Comparison of ENCODE assay signal across 9 mouse cellular contexts in the genomic region with DNA sequence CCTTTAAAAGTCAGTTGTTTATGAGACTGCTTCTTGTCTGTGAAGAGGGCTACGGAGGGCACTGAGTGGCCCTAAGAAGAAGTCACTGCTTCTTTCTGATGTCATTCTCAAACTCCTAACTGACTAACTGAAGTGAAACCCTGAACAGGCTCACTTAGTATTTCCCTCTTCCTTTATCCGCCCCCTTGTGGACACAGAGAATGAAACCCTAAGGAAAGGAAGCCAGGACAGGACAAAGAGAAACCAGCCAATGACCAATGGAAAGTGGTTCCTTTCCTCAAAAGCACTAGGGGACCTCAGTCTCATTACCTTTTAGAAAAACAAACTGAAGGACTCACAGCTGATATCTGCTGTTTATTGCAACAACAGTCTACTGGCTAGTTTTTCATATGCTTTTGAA. TPM values are rescaled to one million over a fixed set of nuclear protein-coding genes. Genes with fewer than 3 reads are reported as not detected.
DNase-seq lines count a peak whose midpoint lies in the region; ATAC-seq lines count a peak whose summit lies in the region.
"Had no signal": no experiment of that assay in that cellular context is flagged by ENCODE, and none has a peak within 500 bp of the region (broad histone marks: within the 10 kb centered on the region; RNA-seq: fewer than 3 reads in every experiment).

No protein-coding gene starts in this region.

- H3K27me3 ChIP-seq in lung, embryonic 16.5 days (ENCODE audit: control insufficient read depth, insufficient read depth, low read depth, low read length) = no peaks in the 10 kb centered on the region
- H3K27me3 ChIP-seq: limb, embryonic 12.5 days had no signal

- H3K4me1 ChIP-seq in lung, embryonic 16.5 days (replicated peaks; ENCODE audit: control insufficient read depth, insufficient read depth, low read length) = peaks cover 12% of the 10 kb centered on the region
- H3K4me1 ChIP-seq: limb, embryonic 12.5 days had no signal

- no peak overlapping the region for H3K4me2 ChIP-seq in lung, embryonic 16.5 days (ENCODE audit: low read depth, low read length)
- H3K4me2 ChIP-seq: limb, embryonic 12.5 days had no signal

- no peak overlapping the region for H3K27ac ChIP-seq in lung, embryonic 16.5 days (ENCODE audit: low read length)
- H3K27ac ChIP-seq: limb, embryonic 12.5 days had no signal

- no peak overlapping the region for H3K4me3 ChIP-seq in lung, embryonic 16.5 days (ENCODE audit: low read length)
- H3K4me3 ChIP-seq: limb, embryonic 12.5 days had no signal

- no peak for DNase-seq in frontal cortex, postnatal 10 days (ENCODE audit: low spot score in 2 of 2)
- peak; percentile 34 for DNase-seq in ovary, postnatal 14 days (ENCODE audit: low spot score)
- DNase-seq in ovary, postnatal 10 days (ENCODE audit: low spot score) = no peak
- DNase-seq in brain, adult 2 months (ENCODE audit: low read depth, low spot score) = peak; percentile 65
- DNase-seq in hindlimb bud, embryonic 11.5 days (ENCODE audit: extremely low spot score, low read depth, low spot score) = peak; percentile 33

- no peaks in the 10 kb centered on the region for H3K9me3 ChIP-seq in lung, embryonic 16.5 days (ENCODE audit: control insufficient read depth, low read length)
- H3K9me3 ChIP-seq: limb, embryonic 12.5 days had no signal

- H3K36me3 ChIP-seq in lung, embryonic 16.5 days (ENCODE audit: control insufficient read depth, insufficient read depth, low read length) = no peaks in the 10 kb centered on the region; the same call in 1 of the 2 replicates

- 45% methylated on average over 2 of the region's 2 CpGs for WGBS in lung, embryonic 16.5 days

- no peak overlapping the region for H3K9ac ChIP-seq in lung, embryonic 16.5 days (ENCODE audit: low read length)
- H3K9ac ChIP-seq: limb, embryonic 12.5 days had no signal

- peak; percentile 67 for ATAC-seq in frontal cortex, adult (ENCODE audit: low TSS enrichment)
- ATAC-seq in lung, embryonic 16.5 days (ENCODE audit: low read depth) = peak; percentile 67; the same call in 1 of the 2 replicates
- no peak for ATAC-seq in erythroblast, adult 5-6 weeks (replicated peaks; ENCODE audit: low FRiP score, poor library complexity, severe bottlenecking)

RNA-seq across cellular contexts. Expression of gene Xpo4, which starts 45.7 kb away (rescaled TPM):
- polyA plus RNA-seq in lung, embryonic 16.5 days (2015; fragmentation: Nextera tagmentation; extraction: Ambion mirVana) = 19.7 and 19.8 TPM in 2 replicates
- total RNA-seq in erythroblast, adult 5-6 weeks (2015; ENCODE audit: low replicate concordance) = 13.1 and 15.7 TPM in 2 replicates
- total RNA-seq in erythroblast, adult 5-6 weeks (2017; ENCODE audit: low replicate concordance) = 26.1 and 51.7 TPM in 2 replicates

RNA-seq across cellular contexts. Expression of gene Eef1akmt1, which starts 48.1 kb away (rescaled TPM):
- polyA plus RNA-seq in lung, embryonic 16.5 days (2015; fragmentation: Nextera tagmentation; extraction: Ambion mirVana) = 93.8 and 101 TPM in 2 replicates
- total RNA-seq in erythroblast, adult 5-6 weeks (2015; ENCODE audit: low replicate concordance) = 4.6 and 8.5 TPM in 2 replicates
- total RNA-seq in erythroblast, adult 5-6 weeks (2017; ENCODE audit: low replicate concordance) = 3.2 and 7.7 TPM in 2 replicates

Comparison
In these comparisons a context has a peak if more than half of its experiments do, and no peak if none do; other contexts are left out.
1. DNase-seq: peak in ovary, postnatal 14 days (single experiment), brain, adult 2 months (single experiment) and hindlimb bud, embryonic 11.5 days (single experiment); none in frontal cortex, postnatal 10 days (0 of 2) and ovary, postnatal 10 days (single experiment).